Mouse (Mus musculus) small intestine, adult 2 months (tissue): ENCODE measurements around the gene Gm20388.

ENCODE experiments used
- CTCF ChIP-seq: fragments of 200-500 bp; IDR thresholded peaks from 2 replicates; pipeline ENCODE4 v1.5.1; 2012; ENCODE audit warnings: low read depth, mild to moderate bottlenecking, control low read depth, inconsistent platforms, low read length, moderate library complexity, mixed read lengths; ENCODE audit not compliant: insufficient replicate concordance, insufficient read length; ENCODE audit errors: extremely low read depth
- POLR2A ChIP-seq: fragments of 200-500 bp; IDR thresholded peaks from 2 replicates; pipeline ENCODE4 v1.6.1; 2012; ENCODE audit warnings: low read depth, mild to moderate bottlenecking, control low read depth, inconsistent platforms, low read length, moderate library complexity

- TF ChIP-seq CTCF (no peak), POLR2A (no peak)
Observed at GRCm38 (mm10) chr8:121358609-121359008, 1448.0 kb downstream of the Gm20388 start.
